Mouse (Mus musculus) urinary bladder, postnatal 14 days (tissue): ENCODE measurements at regions not wholly inside any gene's neighbourhood (a gene's known extent, or its start where the extent isn't known, plus 50 kb on each side); places are given as distances from the start of the nearest gene placed in this dataset.
"Not testable (repeated sequence)": the region's sequence is repeated elsewhere in the genome, so short reads cannot be mapped to it uniquely, and the experiment has no call there.

Experiments used
- DNase-seq: peaks from one replicate; pipeline ENCODE4 v3.0.0; 2021; ENCODE audit warnings: low spot score

- DNase-seq: peak; percentile 22
Observed at GRCm38 (mm10) chr15:89730320-89730719, 111.3 kb downstream of the Syt10 start.

DNA sequence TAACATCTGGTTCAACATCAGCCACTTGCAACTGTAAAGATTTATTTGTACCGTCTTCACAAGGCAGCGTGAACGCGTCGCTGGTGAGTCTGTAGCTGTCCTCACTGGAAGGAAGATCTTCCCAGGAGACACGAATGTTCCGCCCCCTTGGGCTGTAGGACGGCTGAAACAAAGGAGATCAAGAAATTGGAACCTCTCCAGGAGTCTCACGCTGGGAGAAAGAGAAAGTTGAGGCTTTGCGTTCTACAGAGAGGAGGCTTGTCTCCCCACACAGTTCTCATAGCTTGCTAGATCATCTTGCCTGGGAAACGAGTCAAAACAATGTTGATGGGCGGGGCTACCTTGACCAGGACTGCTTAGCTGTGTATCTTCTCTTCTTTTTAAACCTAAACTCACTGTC, 117.3 kb downstream of the Syt10 start:
- no peak for DNase-seq

- DNase-seq: no peak
Observed at GRCm38 (mm10) chr15:89697221-89697620, 105.5 kb upstream of the Rabl2 start.

- no peak for DNase-seq
Observed at GRCm38 (mm10) chr15:89676366-89676765, 84.6 kb upstream of the Rabl2 start.

GRCm38 (mm10) chr15:89656558-89656957, 64.8 kb upstream of the Rabl2 start:
- DNase-seq: not testable (repeated sequence)
